Mouse (Mus musculus) CH12.LX (cell line): ENCODE measurements around the gene Dusp3.
A peak's percentile ranks its signal among the peaks of the same experiment; 100 is the strongest.

Experiments used
- CHD1 ChIP-seq: IDR thresholded peaks from 2 replicates; pipeline ENCODE4 v1.6.1; 2012; ENCODE audit warnings: low read depth, low read length, improper control_type of control experiment, inconsistent platforms
- CTCF ChIP-seq, 2 experiments: IDR thresholded peaks in 1 of 2; conservative IDR thresholded peaks in 1 of 2; 2 replicates each; pipeline ENCODE4 v1.5.1; 2011 to 2012; ENCODE audit warnings: low read depth in 2 of 2, low read length in 2 of 2, improper control_type of control experiment in 1 of 2, inconsistent platforms in 1 of 2, mild to moderate bottlenecking in 1 of 2, moderate library complexity in 1 of 2
- EP300 ChIP-seq: IDR thresholded peaks from 2 replicates; pipeline ENCODE4 v1.6.1; 2011; ENCODE audit warnings: low read length, improper control_type of control experiment
- ETS1 ChIP-seq: conservative IDR thresholded peaks from 2 replicates; pipeline ENCODE4 v1.6.1; 2012; ENCODE audit warnings: low read depth, mild to moderate bottlenecking, inconsistent platforms, low read length, improper control_type of control experiment, moderate library complexity
- GABPA ChIP-seq: IDR thresholded peaks from 2 replicates; pipeline ENCODE4 v1.6.1; 2012; ENCODE audit warnings: low read depth, low read length, improper control_type of control experiment, inconsistent platforms; ENCODE audit not compliant: insufficient replicate concordance
- JUND ChIP-seq: conservative IDR thresholded peaks from 2 replicates; pipeline ENCODE4 v1.6.1; 2011; ENCODE audit warnings: low read depth, low read length, improper control_type of control experiment
- POLR2A ChIP-seq: IDR thresholded peaks from 2 replicates; pipeline ENCODE4 v1.6.1; 2011; ENCODE audit warnings: low read depth, mild to moderate bottlenecking, improper control_type of control experiment, low read length
- RAD21 ChIP-seq: IDR thresholded peaks from 2 replicates; pipeline ENCODE4 v1.6.1; 2011; ENCODE audit warnings: low read depth, mild to moderate bottlenecking, low read length, improper control_type of control experiment, moderate library complexity
- RCOR1 ChIP-seq: conservative IDR thresholded peaks from 2 replicates; pipeline ENCODE4 v1.6.1; 2012; ENCODE audit warnings: low read depth, mild to moderate bottlenecking, inconsistent platforms, low read length, improper control_type of control experiment
- SIN3A ChIP-seq: IDR thresholded peaks from 2 replicates; pipeline ENCODE4 v1.6.1; 2012; ENCODE audit warnings: low read length, improper control_type of control experiment, inconsistent platforms
- TCF12 ChIP-seq: IDR thresholded peaks from 2 replicates; pipeline ENCODE4 v1.6.1; 2014; ENCODE audit warnings: low read depth, mild to moderate bottlenecking, inconsistent platforms, low read length, improper control_type of control experiment
- UBTF ChIP-seq: IDR thresholded peaks from 2 replicates; pipeline ENCODE4 v1.6.1; 2012; ENCODE audit warnings: low read depth, mild to moderate bottlenecking, inconsistent platforms, low read length, improper control_type of control experiment, moderate library complexity
- USF1 ChIP-seq: IDR thresholded peaks from 2 replicates; pipeline ENCODE4 v1.6.1; 2014; ENCODE audit warnings: low read depth, mild to moderate bottlenecking, inconsistent platforms, low read length, improper control_type of control experiment
- ZC3H11A ChIP-seq: IDR thresholded peaks from 2 replicates; pipeline ENCODE4 v1.6.1; 2012; ENCODE audit warnings: low read depth, mild to moderate bottlenecking, inconsistent platforms, low read length, improper control_type of control experiment

GRCm38 (mm10) chr11:102029966-102030365 is 43.2 kb upstream of the Dusp3 start:
- TF ChIP-seq POLR2A (no peak), JUND (no peak), EP300 (no peak), USF1 (no peak), CTCF (conservative IDR thresholded peaks at IDR 0.05 in 1 of 2, IDR thresholded peaks at IDR 0.05 in 1 of 2; ENCODE audit: low read depth in 2 of 2, low read length in 2 of 2) (0 out of 4 replicates have a peak, but pooled peaks of 1 of the 2 experiments have one; percentile 6), RCOR1 (no peak), RAD21 (no peak), ETS1 (no peak), UBTF (no peak), ZC3H11A (no peak), GABPA (no peak), SIN3A (no peak), CHD1 (no peak), TCF12 (no peak)
